Mouse (Mus musculus) left cerebral cortex, adult 6 months (tissue): ENCODE results near the gene Prickle3. TPM values are rescaled to one million over a fixed set of nuclear protein-coding genes. Genes with fewer than 3 reads are reported as not detected.

Experiments used
- long read RNA-seq, 2 experiments: library from polyadenylated mRNA; unstranded; transcript quantifications; one replicate each; pipeline ENCODE4 v2.0.0; 2019 to 2020
- polyA plus RNA-seq: library from polyadenylated mRNA; unstranded; fragments of <200 nt; fragmentation: Nextera tagmentation; gene quantifications from 2 replicates; pipeline ENCODE4 v1.2.3, GENCODE M21; 2021

Prickle3 gene
- 1.1 and 1.3 TPM in 2 replicates for polyA plus RNA-seq
- long read RNA-seq, experiment 1, transcript Prickle3-201 (9 exons, 2,301 nt): major isoform, 6 of 7 reads
- long read RNA-seq, experiment 1, partial matches to known transcripts: 0 of 7 reads
- long read RNA-seq, experiment 1, other reads (novel, unspliced or antisense): 1 of 7 reads
- long read RNA-seq, experiment 2: 0 reads

GRCm38 (mm10) chrX:7657221-7657639, at the start of gene Prickle3:
Gene Prickle3 (plus strand): TSS chrX:7657260.

GRCm38 (mm10) chrX:7638401-7639091, 18.5 kb upstream of the Prickle3 start, which contains the start of gene Syp:
Gene Syp (plus strand): TSS chrX:7638471.

GRCm38 (mm10) chrX:7670921-7671623, 14.0 kb downstream of the Prickle3 start, which contains the start of gene Plp2:
Gene Plp2 (minus strand): TSS chrX:7671390.

GRCm38 (mm10) chrX:7680864-7681263, 23.8 kb downstream of the Prickle3 start, which contains the start of gene Magix:
Gene Magix (minus strand): TSS chrX:7681251.

DNA sequence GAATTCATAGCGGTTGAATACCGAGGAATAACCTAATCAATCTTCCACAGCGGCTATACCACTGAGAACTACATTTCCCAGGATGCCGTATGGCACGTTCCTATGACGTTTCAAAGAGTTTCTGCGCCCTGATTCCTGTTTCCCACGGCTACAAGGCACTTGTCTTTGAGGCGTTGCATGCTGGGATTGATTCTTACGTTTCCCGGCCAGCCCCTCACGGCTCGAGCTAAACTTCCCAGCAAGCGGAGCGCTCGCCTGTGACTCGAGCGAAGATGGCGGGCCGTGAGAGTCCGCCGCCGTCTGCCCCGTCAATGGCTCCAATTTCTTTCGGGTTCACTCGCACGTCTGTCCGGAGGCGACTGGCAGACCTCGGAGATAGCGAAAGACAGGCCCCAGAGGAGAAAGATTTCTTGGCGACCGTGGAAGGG, 39.9 kb downstream of the Prickle3 start, which contains the start of gene Gpkow:
Gene Gpkow (plus strand): TSS at position 178 of the 428 bp plus-strand sequence.

GRCm38 (mm10) chrX:7714135-7714899, 57.3 kb downstream of the Prickle3 start, which contains the start of gene Wdr45:
Gene Wdr45 (plus strand): TSS chrX:7714333.

Other genes with a start within 250 kb of the Prickle3 start
- gene Foxp3, start 83.6 kb upstream of the Prickle3 start, polyA plus RNA-seq: 0.49 TPM in 1 of 2 replicates, not detected in the other
- 3.3 and 13.6 TPM in 2 replicates for gene Ppp1r3f, start 83.0 kb upstream of the Prickle3 start, polyA plus RNA-seq
- 21.8 and 27.4 TPM in 2 replicates for gene Ccdc22, start 51.7 kb upstream of the Prickle3 start, polyA plus RNA-seq
- gene Cacna1f, start 50.2 kb upstream of the Prickle3 start, polyA plus RNA-seq: not detected in 2 replicates
- gene Syp, start 18.8 kb upstream of the Prickle3 start, polyA plus RNA-seq: 229 and 565 TPM in 2 replicates
- gene Plp2, start 14.1 kb downstream of the Prickle3 start, polyA plus RNA-seq: 12.5 and 19.4 TPM in 2 replicates
- gene Magix, start 24.0 kb downstream of the Prickle3 start, polyA plus RNA-seq: 0.20 and 0.41 TPM in 2 replicates
- 14.0 and 20.9 TPM in 2 replicates for gene Gpkow, start 39.9 kb downstream of the Prickle3 start, polyA plus RNA-seq
- gene Wdr45, start 57.1 kb downstream of the Prickle3 start, polyA plus RNA-seq: 16.0 and 48.4 TPM in 2 replicates
- 0.53 TPM in 1 of 2 replicates, not detected in the other for gene Gm45208, start 65.0 kb downstream of the Prickle3 start, polyA plus RNA-seq
- gene Praf2, start 71.2 kb downstream of the Prickle3 start, polyA plus RNA-seq: 110 and 132 TPM in 2 replicates
- gene Ccdc120, start 93.6 kb downstream of the Prickle3 start, polyA plus RNA-seq: 7.5 and 8.8 TPM in 2 replicates
- gene Tfe3, start 105.3 kb downstream of the Prickle3 start, polyA plus RNA-seq: 7.3 and 12.4 TPM in 2 replicates
- gene Gripap1, start 132.5 kb downstream of the Prickle3 start, polyA plus RNA-seq: 35.3 and 40.6 TPM in 2 replicates
- 3.7 and 5.4 TPM in 2 replicates for gene Kcnd1, start 165.0 kb downstream of the Prickle3 start, polyA plus RNA-seq
- gene Otud5, start 184.1 kb downstream of the Prickle3 start, polyA plus RNA-seq: 6.5 and 37.5 TPM in 2 replicates
- gene Pim2, start 221.0 kb downstream of the Prickle3 start, polyA plus RNA-seq: 34.2 and 39.8 TPM in 2 replicates
- gene Slc35a2, start 226.8 kb downstream of the Prickle3 start, polyA plus RNA-seq: 17.0 and 19.7 TPM in 2 replicates
- 64.3 and 77.7 TPM in 2 replicates for gene Pqbp1, start 242.0 kb downstream of the Prickle3 start, polyA plus RNA-seq
- 52.7 and 64.9 TPM in 2 replicates for gene Timm17b, start 242.1 kb downstream of the Prickle3 start, polyA plus RNA-seq